Mouse (Mus musculus) layer of hippocampus, adult 18-20 months (tissue): ENCODE measurements at regions not wholly inside any gene's neighbourhood (a gene's known extent, or its start where the extent isn't known, plus 50 kb on each side); places are given as distances from the start of the nearest gene placed in this dataset.

ENCODE experiments used
- DNase-seq, 2 experiments: peaks; one replicate each; pipeline ENCODE4 v3.0.0; 2022; ENCODE audit warnings: low spot score in 2 of 2

DNA sequence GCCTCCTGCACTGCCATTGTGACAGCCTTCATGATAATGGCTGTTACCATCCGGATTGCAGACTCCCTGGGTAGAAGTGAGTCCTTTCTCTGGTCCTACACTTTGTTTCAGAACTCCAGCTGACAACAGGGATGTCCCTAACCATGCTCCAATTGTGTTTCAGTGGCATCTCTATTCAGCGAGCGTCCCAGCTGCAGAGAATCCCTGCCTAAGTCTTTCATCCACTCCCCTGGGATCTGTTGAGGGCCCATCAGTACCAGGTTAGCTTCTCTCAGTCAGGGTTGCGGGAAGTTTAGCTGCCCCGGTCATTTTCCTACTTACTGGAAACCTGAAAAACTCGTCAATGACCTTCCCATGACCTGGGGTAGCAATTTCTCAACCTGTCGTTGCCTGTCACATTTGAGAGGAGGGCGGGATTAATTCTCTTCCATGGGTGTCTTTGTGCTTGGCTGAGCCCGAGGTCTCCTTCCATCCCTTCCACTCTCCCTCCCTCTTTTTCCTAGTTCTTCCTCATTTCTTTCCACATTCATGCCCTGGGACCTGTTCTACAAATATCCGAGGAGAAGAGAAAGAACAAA, 97.7 kb downstream of the Tmem30b start:
- no peak for DNase-seq

- DNase-seq, result no peak
Measured at GRCm38 (mm10) chr12:73447172-73447571, 99.0 kb downstream of the Tmem30b start.

- no peak for DNase-seq
Measured at GRCm38 (mm10) chr12:73446148-73446547, 100.0 kb downstream of the Tmem30b start.

DNA sequence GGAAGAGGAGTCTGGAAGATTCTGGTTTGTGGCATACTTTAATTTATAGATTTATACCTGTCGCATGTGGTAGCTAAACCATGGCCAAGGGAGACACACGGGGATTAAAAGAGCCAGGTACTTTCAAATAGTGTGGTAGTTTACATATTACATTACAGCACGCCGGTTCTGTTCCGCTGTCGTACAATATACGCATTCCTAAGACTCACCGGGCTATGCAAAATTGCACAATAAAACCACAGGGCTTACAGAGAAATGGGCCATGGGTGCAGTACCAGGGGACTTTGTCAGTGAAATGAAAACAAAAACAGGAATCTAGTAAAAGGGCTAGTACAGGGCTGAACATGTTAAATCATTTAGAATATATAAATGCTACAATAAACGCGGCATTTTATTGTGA, 100.6 kb downstream of the Tmem30b start:
- no peak for DNase-seq

- no peak for DNase-seq
Measured at GRCm38 (mm10) chr12:73445128-73445527, 101.1 kb downstream of the Tmem30b start.

DNA sequence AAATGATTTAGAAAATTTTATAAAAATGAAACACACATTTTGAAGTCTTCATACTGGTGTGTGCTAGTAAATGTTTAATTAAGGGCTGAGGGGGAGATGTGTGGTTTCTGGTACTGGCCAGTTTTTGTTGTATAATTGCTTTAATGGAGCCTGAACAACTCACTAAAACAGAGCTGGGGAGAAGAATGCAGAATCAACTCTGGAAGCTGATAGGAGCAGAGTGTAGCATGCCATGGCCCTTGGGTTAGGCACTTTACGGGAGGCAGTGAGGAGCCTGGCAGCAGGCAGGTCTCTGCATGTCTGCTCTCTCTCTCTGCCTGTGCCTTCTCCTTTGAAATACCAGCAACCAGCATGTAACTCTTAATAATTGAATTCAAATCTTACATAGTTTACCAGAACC, 104.9 kb downstream of the Tmem30b start:
- DNase-seq, result no peak

DNA sequence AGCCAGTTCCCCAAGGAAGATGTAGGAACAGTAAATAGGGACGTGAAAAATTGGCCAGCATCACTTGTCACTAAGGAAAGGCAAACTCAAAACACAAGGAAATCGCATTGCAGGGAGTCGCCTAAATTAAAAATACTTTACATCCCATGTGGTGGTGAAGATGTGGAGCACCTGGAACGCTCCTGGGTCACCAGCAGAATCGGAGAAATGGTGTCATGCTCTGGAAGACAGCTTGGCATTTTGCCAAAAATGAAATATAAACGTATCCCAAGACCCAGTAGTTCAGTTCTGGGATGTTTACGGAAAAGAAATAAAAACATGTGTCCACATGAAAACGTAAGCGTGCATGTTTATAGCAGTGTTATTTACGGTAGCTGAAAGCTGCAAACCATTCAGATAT, 111.5 kb downstream of the Tmem30b start:
- no peak for DNase-seq

GRCm38 (mm10) chr12:73432546-73432945, 113.6 kb downstream of the Tmem30b start:
- DNase-seq, result no peak

DNA sequence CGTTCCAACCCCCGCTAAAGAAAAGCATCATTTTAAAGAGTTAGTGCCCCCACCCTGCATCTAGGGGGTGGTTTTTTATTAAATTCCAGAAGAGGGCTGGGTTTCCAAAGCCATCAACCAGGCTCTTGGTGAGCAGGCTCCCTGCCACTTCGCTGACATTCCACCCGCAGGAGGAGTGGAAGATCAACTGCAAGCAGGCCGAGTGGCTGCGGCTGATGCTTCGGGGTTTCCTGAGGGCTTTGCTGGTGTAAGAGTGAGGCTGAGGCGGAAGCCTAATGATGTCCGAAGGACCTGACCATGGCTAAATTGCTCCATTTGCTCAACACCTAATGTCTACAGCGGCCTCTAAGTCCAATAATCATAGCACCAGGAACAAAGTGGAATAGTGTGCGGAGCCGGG, 118.0 kb downstream of the Tmem30b start:
- no peak for DNase-seq

- DNase-seq, result no peak
Measured at GRCm38 (mm10) chr12:73424814-73425213, 121.4 kb downstream of the Tmem30b start.

- no peak for DNase-seq
Measured at GRCm38 (mm10) chr12:73417101-73417500, 129.1 kb downstream of the Tmem30b start.

DNA sequence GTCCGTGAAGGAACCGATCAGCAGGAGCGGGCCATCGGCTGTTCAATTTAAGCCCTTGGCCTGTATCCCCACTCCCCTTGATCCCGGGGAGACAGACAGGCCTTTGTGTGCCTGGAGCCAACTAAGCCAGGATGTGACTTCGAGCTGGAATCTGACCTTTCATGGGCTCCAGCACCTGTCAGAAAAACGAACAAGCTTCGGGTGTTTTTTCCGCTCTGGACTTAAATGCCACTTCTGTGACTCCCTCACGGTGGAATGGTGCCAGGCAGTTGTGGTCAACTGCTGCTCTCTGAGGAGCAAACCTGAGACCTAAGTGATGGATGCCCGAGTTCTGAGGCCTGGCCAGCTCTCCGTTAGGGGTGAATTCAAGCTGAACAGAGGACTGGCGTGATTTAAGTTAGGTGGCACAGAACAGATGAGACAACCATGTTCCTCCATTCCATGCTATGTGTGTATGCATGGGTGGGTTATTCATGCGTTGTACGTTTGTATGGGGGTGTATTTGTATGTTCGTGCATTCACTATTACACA, 129.8 kb downstream of the Tmem30b start:
- no peak for DNase-seq

GRCm38 (mm10) chr12:73415856-73416366, 129.3 kb downstream of the Slc38a6 start:
- DNase-seq, result no peak

DNA sequence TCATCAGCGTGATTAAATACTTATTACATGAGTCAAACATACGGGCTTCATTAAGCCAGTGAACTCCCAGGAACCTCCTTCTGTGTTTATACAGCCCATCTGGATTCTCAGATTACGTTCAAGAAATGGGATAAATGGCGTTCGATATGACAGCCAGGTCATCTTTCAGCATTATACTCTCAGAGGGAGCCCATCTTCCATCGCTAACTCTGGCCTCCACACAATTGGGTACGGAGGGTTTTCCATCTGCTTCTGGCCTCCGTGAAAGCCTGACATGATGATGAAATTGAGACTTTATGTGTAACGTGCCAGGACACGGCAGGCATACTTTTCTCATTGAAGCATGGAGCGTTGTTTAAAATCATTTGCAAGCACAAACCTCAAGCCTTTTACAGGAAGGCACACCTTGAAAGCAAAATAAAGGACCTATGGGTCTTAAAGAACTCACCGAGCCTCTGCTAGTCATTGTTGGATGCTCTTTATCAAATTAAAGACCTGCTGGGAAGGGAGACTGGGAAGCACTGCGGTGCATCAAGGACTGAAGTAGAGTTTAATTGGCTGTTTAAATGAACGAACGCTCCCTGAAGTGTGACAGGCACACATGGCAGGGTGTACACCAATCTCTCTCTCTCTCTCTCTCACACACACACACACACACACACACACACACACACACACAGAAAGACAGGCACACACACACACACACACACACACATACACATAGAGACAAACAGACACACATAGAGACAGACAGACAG, 127.0 kb downstream of the Slc38a6 start:
- no peak for DNase-seq

DNA sequence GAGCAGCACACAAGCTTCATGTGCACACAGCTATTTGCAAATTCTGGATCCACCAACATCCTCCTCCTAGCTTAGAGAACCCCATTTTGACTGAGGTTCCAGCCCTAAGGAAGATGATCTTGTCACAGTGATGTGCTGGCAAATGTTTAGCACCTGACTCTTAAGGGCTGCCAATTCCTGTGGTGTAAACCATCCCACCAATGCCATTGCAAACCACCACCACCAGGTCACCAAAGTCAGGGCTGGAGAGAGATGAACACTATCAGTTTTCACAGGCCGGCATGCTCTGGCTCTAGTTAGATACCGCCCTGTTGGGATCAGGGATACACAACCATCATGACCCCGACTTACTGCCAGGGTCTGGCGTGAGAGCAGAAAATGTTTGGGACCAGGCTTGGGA, 125.9 kb downstream of the Slc38a6 start:
- no peak for DNase-seq

DNA sequence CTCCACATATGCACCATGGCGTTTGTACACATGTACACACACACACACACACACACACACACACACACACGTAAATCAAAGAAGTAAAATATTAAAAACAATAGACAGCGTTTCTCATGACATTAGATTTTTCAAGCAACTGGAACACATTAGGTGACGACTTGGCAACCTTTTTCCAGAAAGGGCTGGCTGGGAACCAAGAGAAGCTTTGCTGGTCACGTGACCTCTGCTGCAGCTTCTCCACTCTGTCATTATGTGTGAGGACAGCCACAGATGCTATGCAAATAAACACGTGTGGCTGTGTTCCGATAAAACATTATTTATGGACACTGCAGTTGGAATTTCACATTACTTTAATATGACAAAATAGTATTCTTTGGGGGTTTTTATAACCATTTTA, 124.3 kb downstream of the Slc38a6 start:
- DNase-seq, result no peak

- DNase-seq, result no peak
Measured at GRCm38 (mm10) chr12:73409481-73410085, 123.0 kb downstream of the Slc38a6 start.

DNA sequence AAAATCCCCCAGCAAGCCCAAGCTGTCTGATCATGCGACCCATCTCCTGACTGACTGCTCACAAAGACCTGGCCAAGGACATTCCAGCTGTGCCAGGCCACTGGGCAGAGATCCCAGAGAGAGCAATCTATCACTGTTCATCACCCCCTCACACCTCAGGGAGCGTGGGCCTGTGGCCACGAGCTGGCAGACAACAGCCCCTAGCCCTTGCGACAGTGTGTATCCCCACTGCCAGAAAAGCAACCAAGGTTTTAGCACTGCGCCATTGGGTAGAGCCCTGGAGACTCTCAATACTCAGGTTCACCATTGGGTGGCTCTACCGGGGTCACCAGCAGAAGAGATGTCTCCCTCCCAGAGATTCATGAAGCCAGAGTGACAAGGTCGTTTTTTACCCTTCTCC, 122.0 kb downstream of the Slc38a6 start:
- DNase-seq, result no peak

DNA sequence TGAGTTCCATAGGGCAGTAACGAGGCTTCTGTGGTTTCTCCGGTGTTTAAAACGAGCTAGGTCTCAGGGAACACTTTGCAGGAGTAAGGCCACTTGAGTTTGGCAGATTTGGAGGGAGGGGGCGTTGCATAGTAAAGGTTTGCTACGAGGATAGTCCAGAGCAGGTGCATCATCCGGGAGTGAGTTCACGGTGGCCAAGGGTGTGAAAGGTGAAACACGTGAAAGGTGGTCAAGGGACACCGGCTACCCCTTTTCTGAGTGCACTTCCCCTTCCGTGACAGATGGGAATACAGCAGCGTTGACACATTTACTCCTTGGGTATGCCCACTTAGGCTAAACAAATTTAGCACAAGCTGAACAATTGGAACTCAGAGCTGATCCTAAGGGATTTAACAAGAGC, 121.6 kb downstream of the Slc38a6 start:
- DNase-seq, result no peak

DNA sequence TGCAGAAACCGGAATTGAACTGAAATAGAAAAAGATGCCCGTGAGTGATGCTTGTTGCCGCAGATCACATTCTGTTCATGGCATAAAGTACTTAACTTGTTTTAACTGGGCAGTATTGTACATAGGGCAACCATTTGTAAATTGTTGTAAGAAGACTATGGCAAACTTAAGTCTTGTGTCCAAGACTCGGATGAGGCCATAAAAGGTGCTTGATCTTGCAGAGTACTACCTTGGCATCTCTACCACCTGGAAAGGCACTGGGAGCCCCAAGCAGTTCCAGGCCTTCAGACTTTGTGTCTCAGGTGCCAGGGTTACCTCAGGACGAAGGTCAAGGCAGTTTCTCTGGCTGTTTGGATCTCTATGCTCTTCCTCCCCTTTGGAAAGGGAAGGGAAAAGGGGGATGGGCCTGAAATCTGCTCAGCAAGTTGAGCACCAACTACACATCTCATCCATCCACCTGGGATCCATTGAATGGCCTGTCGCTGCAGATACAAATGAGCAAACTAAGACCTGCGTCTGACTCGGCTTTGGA, 120.0 kb downstream of the Slc38a6 start:
- no peak for DNase-seq

- no peak for DNase-seq
Measured at GRCm38 (mm10) chr12:73405583-73405982, 119.0 kb downstream of the Slc38a6 start.

GRCm38 (mm10) chr12:73405106-73405505, 118.5 kb downstream of the Slc38a6 start:
- no peak for DNase-seq
